Mouse (Mus musculus) bone marrow macrophage, adult 2 months (primary cell): ENCODE data around the gene Usf3. TPM values are rescaled to one million over a fixed set of nuclear protein-coding genes. Genes with fewer than 3 reads are reported as not detected.

Source experiments
- H3K27ac ChIP-seq: 2 replicates; pipeline ENCODE4 v1.5.1; 2012; ENCODE audit warnings: low read depth, low read length; ENCODE audit not compliant: insufficient read depth
- H3K4me1 ChIP-seq: 2 replicates; pipeline ENCODE4 v1.6.1; 2012; ENCODE audit warnings: low read length; ENCODE audit not compliant: control insufficient read depth, insufficient read depth
- H3K4me3 ChIP-seq: 2 replicates; pipeline ENCODE4 v1.5.1; 2012; ENCODE audit warnings: mild to moderate bottlenecking, low read length, moderate library complexity; ENCODE audit not compliant: insufficient read depth
- CTCF ChIP-seq: IDR thresholded peaks from 2 replicates; pipeline ENCODE4 v1.5.1; 2012; ENCODE audit warnings: low read depth, mild to moderate bottlenecking, low read length, moderate library complexity
- POLR2A ChIP-seq: IDR thresholded peaks from 2 replicates; pipeline ENCODE4 v1.6.1; 2012; ENCODE audit warnings: mild to moderate bottlenecking, low read depth, low read length, borderline replicate concordance
- polyA plus RNA-seq: library from polyadenylated mRNA; stranded (reverse); fragments of >200 nt; gene quantifications from 2 replicates; pipeline ENCODE4 v1.2.4, GENCODE M21; 2012; ENCODE audit not compliant: missing spikeins, insufficient read depth, insufficient read length

Usf3 gene
- polyA plus RNA-seq, 1 experiment = 18.4 TPM

GRCm38 (mm10) chr16:44168990-44169389, 4.1 kb upstream of the Usf3 start:
- Histone ChIP-seq H3K4me1 (peaks cover 11% of the 10 kb centered on the region), H3K4me3 (no peak overlapping the region), H3K27ac (no peak overlapping the region)
- TF ChIP-seq CTCF (no peak), POLR2A (no peak)

GRCm38 (mm10) chr16:44172297-44173154, 520 bp upstream of the Usf3 start:
- TF ChIP-seq CTCF (no peak), POLR2A (no peak)
- Histone ChIP-seq H3K4me1 (peaks cover 3% of the 10 kb centered on the region; the same call in 1 of the 2 replicates), H3K4me3 (peak overlapping the region; percentile 67), H3K27ac (peak overlapping the region; percentile 62)

GRCm38 (mm10) chr16:44173966-44174530, 1.0 kb downstream of the Usf3 start:
- Histone ChIP-seq H3K4me3 (peak overlapping the region; percentile 96), H3K4me1 (peaks cover 3% of the 10 kb centered on the region; the same call in 1 of the 2 replicates), H3K27ac (no peak overlapping the region)
- TF ChIP-seq CTCF (no peak), POLR2A (no peak)

- no peak overlapping the region for H3K27ac ChIP-seq
- H3K4me3 ChIP-seq = no peak overlapping the region
- H3K4me1 ChIP-seq = peaks cover 3% of the 10 kb centered on the region; the same call in 1 of the 2 replicates
- TF ChIP-seq CTCF = no peak
- TF ChIP-seq POLR2A = no peak
Measured at GRCm38 (mm10) chr16:44175001-44175400, 2.0 kb downstream of the Usf3 start.

GRCm38 (mm10) chr16:44176511-44176910, 3.5 kb downstream of the Usf3 start:
- Histone ChIP-seq H3K4me1 (peaks cover 3% of the 10 kb centered on the region; the same call in 1 of the 2 replicates), H3K27ac (no peak overlapping the region), H3K4me3 (no peak overlapping the region)
- TF ChIP-seq POLR2A = no peak

GRCm38 (mm10) chr16:44178555-44178954, 5.5 kb downstream of the Usf3 start:
- Histone ChIP-seq H3K4me1 (peaks cover 3% of the 10 kb centered on the region; the same call in 1 of the 2 replicates), H3K27ac (no peak overlapping the region), H3K4me3 (no peak overlapping the region)
- no peak for TF ChIP-seq CTCF
- no peak for TF ChIP-seq POLR2A

- TF ChIP-seq POLR2A = no peak
- no peak for TF ChIP-seq CTCF
- H3K27ac ChIP-seq = no peak overlapping the region
- no peak overlapping the region for H3K4me3 ChIP-seq
- H3K4me1 ChIP-seq = no peaks in the 10 kb centered on the region
Measured at GRCm38 (mm10) chr16:44182597-44182996, 9.6 kb downstream of the Usf3 start.

- H3K27ac ChIP-seq = no peak overlapping the region
- no peak for TF ChIP-seq CTCF
- TF ChIP-seq POLR2A = no peak
- H3K4me1 ChIP-seq = no peaks in the 10 kb centered on the region
- H3K4me3 ChIP-seq = no peak overlapping the region
Measured at GRCm38 (mm10) chr16:44184769-44185168, 11.7 kb downstream of the Usf3 start.

- H3K27ac ChIP-seq = no peak overlapping the region
- H3K4me3 ChIP-seq = no peak overlapping the region
- no peak for TF ChIP-seq CTCF
- H3K4me1 ChIP-seq = peaks cover 7% of the 10 kb centered on the region
Measured at GRCm38 (mm10) chr16:44187172-44187571, 14.1 kb downstream of the Usf3 start.

- no peak overlapping the region for H3K4me3 ChIP-seq
- TF ChIP-seq CTCF (no peak), POLR2A (no peak)
- no peak overlapping the region for H3K27ac ChIP-seq
- H3K4me1 ChIP-seq = peaks cover 7% of the 10 kb centered on the region
Measured at GRCm38 (mm10) chr16:44188766-44189165, 15.7 kb downstream of the Usf3 start.
